Mouse (Mus musculus) C2C12 (cell line): ENCODE measurements at regions not wholly inside any gene's neighbourhood (a gene's known extent, or its start where the extent isn't known, plus 50 kb on each side); places are given as distances from the start of the nearest gene placed in this dataset.

Source experiments
- CTCF ChIP-seq: IDR thresholded peaks from one replicate; pipeline ENCODE4 v1.5.1; 2011; ENCODE audit not compliant: control insufficient read depth, insufficient read depth, insufficient read length
- MYOG ChIP-seq: IDR thresholded peaks from one replicate; pipeline ENCODE4 v1.6.1; 2011; ENCODE audit not compliant: control insufficient read depth, insufficient read length; ENCODE audit errors: extremely low read depth

DNA sequence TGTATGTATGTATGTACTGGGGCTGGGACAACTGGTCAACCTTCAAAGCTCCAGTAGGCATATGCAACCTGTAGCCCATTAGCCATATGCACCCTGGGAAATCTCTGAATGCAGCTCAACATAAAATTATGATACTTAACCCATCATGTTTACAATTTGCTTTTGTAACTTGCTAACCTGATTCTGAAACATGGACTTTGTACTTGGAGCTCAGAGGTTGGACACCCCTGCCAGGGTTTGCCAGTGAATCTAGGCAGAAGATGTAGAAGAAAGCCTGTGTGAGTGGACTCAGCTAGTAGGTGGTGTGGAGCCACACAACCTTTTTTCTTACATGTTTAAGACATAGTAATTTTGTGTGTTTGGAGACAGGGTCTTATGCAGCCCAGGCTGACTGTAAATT is 248.7 kb upstream of the Tle3 start:
- TF ChIP-seq CTCF (no peak), MYOG (no peak)
